Mouse (Mus musculus) embryo, embryonic 11 days (tissue): ENCODE data around the gene Pdzrn3.

ENCODE experiments used
- DNase-seq: peaks from one replicate; pipeline ENCODE4 v3.0.0-alpha.2; 2015

Pdzrn3 gene

GRCm38 (mm10) chr6:101287566-101288173 is 90.0 kb downstream of the Pdzrn3 start:
- DNase-seq, result no peak

GRCm38 (mm10) chr6:101287077-101287476 is 90.6 kb downstream of the Pdzrn3 start:
- DNase-seq, result no peak

- DNase-seq, result peak; percentile 53
Observed at GRCm38 (mm10) chr6:101284368-101284955, 93.2 kb downstream of the Pdzrn3 start.

DNA sequence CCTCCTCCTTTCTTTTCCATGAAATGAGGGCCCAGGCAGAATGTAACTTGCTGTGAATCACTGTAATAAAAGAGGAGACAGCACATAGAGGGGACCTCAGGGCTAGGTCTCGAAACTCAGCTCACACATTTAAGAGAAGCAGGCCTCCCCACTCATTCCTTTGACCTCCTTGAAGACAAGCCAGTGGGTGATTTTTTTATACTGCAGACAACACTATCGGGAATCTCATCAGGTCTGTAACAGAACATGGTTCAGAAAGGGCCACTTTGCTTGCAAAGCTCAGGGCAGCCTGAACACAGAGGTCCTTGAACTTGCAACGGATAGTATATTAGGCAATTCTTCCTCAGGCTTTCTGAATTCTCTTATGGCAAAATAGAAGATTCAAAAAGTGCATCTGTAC is 93.8 kb downstream of the Pdzrn3 start:
- DNase-seq, result no peak

GRCm38 (mm10) chr6:101281644-101282043 is 96.1 kb downstream of the Pdzrn3 start:
- no peak for DNase-seq

DNA sequence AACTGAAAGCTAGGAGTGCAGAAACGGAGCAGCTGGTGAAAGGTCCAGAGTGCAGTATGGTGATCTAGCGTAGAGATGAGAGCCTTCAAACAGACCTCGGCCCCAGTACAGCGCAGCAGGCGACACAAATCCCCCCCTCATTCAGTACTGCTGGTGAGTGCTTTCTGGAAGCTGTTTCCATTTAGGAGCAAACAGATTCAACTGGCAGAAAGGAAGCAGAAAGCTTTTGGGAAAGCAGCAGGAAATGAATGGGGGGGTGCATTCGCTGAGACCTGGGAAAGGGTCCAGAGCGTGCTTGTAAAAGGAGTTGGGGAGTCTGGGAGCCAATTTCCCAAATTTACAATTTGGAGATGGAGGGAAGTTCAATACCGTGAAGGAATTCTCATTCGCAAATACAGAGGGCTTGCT is 96.9 kb downstream of the Pdzrn3 start:
- DNase-seq, result peak; percentile 50

DNA sequence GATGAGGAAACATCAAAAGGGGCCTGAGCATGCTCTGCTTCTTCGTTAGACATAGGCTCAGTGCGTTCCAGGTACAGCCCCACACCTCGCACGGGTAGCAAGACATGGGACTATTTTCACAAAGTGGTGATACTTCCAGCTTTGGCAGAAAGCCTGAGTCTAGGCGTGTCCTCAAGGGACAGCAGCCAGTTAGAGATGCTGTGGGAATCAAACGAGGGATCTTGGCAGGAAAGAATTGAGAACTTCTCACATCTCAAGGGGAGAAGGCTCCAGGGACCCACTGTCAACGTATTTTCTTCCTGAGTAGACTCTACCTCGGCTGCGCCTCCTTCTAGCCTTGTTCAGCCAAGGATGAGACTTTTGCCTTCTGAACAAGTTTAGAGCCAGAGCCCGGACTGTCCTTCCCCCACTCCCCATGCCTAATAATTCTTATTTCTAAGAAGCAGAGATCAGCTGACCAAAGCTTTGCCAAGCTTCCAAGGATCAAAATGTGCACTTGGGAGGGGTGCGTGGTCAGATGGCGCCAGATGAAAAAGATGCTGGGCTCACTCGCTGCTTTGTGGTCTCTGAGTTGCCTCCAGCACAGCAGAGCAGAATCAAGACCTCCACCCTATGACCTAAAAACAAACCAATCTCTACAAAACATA is 99.3 kb downstream of the Pdzrn3 start:
- no peak for DNase-seq

- no peak for DNase-seq
Observed at GRCm38 (mm10) chr6:101276261-101276660, 101.4 kb downstream of the Pdzrn3 start.

- DNase-seq, result no peak
Observed at GRCm38 (mm10) chr6:101275806-101276205, 101.9 kb downstream of the Pdzrn3 start.

DNA sequence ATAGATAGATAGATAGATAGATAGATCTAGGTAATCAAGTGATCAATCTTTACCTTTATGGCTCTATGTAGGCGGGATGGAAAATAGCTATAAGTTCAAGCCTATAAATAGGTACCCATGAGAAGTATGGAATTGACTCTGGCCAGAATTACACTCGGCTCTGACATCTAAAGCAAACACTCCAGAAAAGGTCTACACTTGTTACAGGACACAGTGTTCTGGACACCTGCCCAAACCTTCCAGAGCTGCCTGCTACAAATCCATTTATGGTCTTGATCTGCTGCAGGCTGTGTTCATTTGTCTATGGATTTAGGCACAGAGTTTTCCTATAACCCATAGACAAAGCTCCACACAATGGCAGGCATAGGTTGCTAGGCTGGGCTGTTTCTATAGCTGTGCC is 102.9 kb downstream of the Pdzrn3 start:
- no peak for DNase-seq

GRCm38 (mm10) chr6:101272256-101272655 is 105.4 kb downstream of the Pdzrn3 start:
- no peak for DNase-seq

- no peak for DNase-seq
Observed at GRCm38 (mm10) chr6:101271378-101272135, 106.1 kb downstream of the Pdzrn3 start.

GRCm38 (mm10) chr6:101270095-101270826 is 107.4 kb downstream of the Pdzrn3 start:
- DNase-seq, result no peak

DNA sequence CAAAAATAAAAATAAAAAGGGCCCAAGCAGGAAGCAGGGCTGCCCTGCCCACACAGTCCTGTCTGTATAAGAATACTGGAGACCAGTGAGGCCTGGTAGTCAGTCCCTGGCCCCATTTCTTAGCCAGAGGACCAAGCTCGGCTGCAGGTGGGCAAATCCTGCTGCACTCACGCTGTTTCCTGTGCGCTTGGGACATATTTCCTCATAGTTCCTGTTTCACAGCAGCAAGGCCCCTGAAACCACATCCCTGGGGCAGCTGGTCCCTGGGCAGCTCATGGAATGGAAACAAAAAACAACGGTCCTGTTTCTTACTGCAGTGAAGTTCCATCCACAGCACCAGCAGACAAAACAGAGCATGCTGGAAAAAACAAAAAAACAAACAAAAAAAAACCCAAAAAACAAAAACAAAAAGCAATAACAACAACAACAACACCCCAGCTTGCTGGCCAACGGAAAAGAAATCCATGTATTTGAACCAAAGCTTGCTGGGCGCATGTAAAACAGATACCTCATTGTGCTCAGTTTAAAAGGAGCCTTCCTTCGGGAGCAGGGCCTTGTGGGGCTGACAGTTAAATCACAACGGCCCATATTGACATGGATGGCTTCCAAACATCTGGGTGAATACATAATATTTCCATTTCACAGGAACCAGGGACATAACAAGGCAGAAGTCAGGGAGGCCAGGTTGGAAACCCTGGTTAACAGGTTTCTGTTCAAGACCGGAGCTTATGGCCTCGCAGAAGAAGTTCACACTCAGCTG is 108.2 kb downstream of the Pdzrn3 start:
- no peak for DNase-seq

GRCm38 (mm10) chr6:101268266-101268665 is 109.4 kb downstream of the Pdzrn3 start:
- no peak for DNase-seq

DNA sequence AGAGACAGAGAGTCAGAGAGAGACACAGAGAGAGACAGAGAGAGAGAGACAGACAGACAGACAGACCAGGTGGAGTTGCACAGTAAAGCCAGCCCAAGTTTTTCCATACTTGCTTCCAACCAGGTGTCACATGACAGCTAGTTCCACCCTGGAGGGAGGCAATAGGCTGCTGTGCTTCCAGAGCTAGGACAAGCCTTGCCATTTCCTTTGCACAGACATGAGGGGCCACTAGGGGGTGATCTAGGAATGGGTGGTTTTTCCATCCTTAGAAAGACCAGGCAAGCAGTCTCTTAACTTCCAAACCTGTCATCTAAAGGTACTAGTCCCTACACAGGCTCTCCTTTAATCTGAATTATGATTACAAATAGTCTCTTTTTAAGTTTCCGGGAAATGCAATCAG is 110.9 kb downstream of the Pdzrn3 start:
- DNase-seq, result peak; percentile 86

- DNase-seq, result peak; percentile 67
Observed at GRCm38 (mm10) chr6:101263544-101263943, 114.2 kb downstream of the Pdzrn3 start.

DNA sequence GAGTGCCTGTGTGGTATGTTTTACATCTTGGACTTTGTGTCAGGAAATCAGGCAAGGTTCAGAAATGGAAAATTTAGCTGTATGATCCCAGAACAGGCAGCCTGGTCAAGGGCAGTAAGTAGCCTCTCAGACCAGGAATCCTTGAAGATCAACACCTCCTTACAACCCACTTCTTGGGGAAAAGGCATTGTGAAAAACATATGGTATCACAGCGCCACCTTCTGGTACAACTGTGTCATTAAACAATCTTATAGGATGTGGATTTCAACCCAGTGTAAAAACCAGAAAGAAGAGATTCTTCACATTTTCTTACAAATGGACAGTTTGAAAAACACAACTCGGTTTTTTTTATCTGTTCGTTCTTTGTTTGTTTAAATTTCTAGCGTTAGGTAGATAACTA is 116.2 kb downstream of the Pdzrn3 start:
- DNase-seq, result peak; percentile 74

DNA sequence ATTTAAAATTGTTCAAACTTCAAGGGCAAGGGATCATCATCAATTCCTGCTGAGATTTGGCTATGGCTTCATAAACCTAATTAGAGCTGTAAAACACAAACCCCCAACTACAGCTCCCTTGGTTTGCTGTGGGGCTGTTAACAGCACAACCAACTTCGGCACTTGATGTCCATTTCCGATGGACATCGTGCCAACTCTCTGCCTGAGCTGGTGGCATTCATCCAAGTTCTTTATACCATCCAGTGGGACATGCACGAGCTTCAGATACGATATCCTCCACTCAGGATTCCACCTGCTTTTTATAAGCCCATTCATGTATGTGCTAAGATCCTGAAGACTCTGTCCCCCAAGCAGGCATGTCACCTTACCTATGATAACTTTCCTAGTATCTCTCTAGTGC is 118.3 kb downstream of the Pdzrn3 start:
- DNase-seq, result no peak

DNA sequence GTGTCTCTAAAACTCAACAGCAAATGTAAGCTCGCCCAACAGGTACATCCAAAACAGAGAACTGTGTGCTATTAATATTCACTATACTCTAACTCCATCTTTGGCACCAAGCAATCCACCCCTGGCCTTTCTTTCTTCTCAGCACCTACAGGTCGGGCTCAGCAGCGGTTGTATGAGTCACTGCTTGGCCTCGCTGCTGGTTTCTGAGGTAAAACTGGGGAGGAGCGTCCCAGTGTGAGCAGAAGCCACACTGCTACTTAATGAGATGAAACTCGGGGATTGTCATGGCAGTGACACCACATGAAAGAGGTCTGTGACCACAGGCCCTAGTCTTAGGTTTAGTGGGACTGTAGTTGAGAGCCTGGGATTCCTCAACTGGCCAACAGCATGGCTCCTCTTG is 120.3 kb downstream of the Pdzrn3 start:
- no peak for DNase-seq

DNA sequence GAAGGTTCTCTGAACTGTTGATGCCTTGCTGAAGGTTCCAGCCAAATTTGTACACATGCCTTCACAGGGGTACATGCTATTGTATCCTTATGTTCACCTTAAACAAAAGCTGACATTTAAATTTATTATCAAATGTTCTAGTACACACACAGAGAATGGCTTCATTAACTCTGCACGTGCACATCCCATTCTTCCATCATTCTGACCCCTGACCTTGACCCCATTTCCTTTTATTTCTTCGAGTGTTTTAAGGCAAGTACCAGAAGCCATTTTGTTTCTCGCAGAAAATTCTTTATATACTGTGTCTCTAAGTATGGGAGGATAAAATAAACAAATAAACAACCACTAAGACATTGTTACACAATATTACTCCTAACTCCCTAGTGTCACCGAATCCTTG is 123.0 kb downstream of the Pdzrn3 start:
- DNase-seq, result no peak

DNA sequence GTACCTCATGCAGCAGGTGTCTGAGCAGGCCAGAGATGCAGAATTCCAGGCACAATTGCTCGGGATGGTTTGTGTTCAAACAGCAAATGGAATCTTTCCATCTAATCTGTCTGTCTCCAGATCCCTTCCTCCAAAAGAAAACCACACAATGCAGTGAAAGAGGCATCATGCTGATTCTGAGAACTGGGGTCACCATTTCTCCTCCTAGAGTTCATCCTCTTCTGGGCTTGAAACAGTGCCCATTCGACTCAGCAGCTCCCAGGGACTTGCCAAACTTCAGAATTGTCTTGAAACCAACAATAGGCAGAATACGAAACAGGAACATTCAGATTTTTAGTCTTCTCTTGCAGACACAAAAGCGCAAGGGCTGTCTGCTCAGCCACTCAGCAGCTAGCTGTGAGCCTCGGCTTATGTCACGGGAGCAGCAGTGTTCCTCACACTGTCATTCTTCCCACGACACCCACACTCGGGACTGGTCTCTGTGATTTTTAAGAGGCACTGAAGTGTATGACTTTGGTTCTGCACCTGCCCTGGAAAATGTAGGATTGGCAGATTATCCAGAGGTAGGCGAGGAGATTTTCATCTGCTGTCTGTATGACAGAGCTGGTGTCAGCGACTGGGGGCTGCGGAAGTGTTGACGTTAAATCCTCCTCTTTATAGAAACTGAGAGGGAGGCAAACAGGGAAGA is 125.6 kb downstream of the Pdzrn3 start:
- no peak for DNase-seq
